Mouse (Mus musculus): ENCODE data around the gene Nop16.

Nop16 gene

DNA sequence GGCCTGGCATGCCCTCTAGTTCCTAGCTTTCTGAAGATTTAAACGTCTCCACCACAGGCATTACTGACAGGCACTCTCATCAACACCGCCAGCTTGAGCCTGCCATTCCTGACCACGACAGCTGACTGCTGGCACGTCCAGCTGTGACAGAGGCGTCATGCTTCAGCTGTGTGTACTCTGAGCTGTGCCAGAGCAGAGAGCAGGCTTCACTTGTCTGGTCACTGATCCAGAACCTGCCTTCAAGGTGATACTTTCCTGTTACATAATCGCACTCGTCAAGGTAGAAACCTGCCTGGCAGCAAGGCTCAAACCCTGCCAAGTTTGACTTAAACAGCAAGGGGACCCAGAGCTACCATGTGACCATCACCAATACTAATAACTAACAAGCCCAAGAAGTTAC, 27.3 kb downstream of the Nop16 start:
- no peak for DNase-seq (ENCODE audit: low read depth, low spot score)

DNA sequence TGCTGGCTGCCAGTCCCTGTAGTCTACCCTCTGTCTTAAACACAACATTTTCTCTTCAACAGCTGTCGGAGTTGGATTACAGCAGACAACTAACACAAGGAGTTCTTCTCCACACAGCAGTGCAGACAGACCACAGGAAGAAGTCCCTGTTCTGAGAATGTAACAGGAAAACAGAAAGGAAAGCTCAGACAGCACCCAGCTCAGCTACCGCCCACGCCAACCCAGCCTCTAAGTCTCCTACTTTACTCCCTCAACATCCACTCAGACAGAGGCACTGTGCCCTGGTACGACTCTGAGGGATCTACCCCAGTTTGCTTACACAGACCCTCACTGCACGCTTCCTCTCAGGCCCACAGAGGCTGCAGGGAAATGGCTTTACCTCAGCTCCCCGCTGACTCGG, 29.3 kb downstream of the Nop16 start:
- no peak for DNase-seq (ENCODE audit: low read depth, low spot score)

DNA sequence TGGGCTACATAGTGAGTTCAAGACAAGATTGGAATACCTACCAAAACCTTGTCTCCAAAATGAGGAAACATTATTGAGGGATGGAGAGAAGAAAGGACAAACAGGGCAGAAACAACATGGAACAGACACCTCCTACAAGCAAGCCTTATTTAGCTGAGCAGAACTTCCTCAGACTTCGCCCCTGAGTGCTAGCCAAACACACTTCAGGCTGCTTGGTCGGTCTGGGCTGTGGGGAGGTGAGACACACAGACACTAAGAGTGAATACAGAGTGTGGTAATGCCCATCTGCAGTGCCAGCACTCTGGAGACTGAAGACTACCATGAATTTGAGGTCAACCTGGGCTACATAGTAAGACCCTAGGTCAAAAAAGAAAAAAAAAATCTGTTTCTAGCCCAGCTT, 30.2 kb downstream of the Nop16 start:
- DNase-seq (ENCODE audit: low read depth, low spot score), result no peak

DNA sequence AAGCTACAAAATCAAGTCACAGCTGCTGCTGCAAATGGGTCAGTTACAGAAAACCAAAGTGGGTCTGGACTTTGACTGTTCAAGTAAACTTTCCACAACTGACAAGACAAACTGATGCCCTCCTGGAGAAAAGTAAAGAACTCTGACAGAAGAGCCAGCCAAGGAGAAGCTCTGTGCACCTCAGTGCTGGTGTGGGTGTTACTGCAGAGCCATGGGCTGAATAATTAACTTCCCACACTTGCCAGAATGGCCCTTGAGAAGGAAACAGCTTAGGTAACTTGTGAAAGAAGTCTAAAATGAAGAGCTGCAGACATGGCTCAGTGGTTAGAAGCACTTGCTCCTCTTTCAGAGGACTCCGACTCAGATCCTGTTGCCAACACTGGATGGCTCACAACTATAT, 32.2 kb downstream of the Nop16 start:
- DNase-seq (ENCODE audit: low read depth, low spot score), result no peak

DNA sequence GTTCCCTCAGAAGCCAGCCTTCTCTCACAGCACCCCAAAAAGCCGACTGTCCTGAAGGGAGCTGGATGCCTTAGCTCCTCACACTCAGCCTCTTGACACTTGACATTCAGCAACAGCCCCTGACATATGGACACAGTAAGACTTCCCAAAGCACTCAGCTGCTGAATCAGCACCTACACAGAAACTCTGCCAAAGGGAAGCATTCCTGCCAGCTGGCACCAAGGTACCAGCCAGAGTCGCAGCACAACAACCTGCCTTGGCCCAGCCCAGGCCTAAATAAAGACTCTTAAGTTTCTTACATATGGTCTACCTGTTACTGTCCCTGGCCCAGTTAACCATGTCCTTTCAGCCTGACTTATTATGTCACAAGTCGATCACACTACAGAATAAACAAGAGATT, 33.1 kb downstream of the Nop16 start:
- no peak for DNase-seq (ENCODE audit: low read depth, low spot score)

DNA sequence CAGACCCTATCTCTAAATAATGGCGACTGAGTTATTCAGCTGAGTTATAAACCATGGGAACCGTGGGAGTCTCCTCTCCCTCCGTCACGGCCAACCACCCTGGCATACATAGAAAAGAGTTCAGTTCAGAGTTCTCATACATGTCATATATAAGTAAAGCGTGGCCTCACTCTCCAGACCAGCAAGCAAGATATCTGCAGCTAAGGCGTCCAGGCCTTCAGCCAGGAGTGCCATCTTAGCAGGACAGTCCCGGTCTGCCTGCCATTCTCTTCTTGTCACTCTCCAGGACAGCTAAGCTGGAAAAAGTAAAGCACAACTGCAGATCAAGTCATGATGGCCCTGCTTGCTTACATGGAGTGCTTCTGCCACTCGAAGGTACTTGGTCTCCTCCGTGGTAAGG, 33.7 kb downstream of the Nop16 start:
- DNase-seq (ENCODE audit: low read depth, low spot score), result no peak

DNA sequence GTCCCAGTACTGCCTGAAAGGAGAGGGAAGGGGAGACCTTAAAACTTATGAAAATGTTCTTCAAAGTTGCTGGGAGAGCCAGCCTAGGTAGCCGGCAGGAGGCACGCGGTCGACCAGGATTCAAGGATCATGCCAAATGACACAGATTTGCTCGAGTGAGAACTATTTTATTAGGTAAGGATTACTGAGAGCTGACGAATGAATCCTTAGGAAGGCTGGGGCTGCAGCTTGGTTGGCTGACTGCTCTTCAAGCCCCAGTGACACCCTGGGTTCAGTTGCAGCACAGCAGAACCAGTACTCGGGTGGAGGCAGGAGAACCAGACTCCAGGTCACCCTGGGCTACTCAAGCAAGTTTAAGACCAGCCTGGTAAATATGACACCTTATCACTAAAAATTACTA, 41.9 kb downstream of the Nop16 start:
- DNase-seq (ENCODE audit: low read depth, low spot score), result no peak
